Comparison of ENCODE assay signal across 8 mouse cellular contexts in genomic region chr9:62678550-62679155, GRCm38 (mm10). TPM values are rescaled to one million over a fixed set of nuclear protein-coding genes. Genes with fewer than 3 reads are reported as not detected.
DNase-seq lines count a peak whose midpoint lies in the region; ATAC-seq and TF ChIP-seq lines count a peak whose summit lies in the region.

No protein-coding gene starts in this region.

- no peak for TF ChIP-seq CTCF in liver, postnatal 0 days (IDR thresholded peaks at IDR 0.05; ENCODE audit: low read depth)

- H3K9me3 ChIP-seq in megakaryocyte, embryonic 14.5 days, result no peaks in the 10 kb centered on the region
- H3K9me3 ChIP-seq in hindbrain, embryonic 11.5 days (ENCODE audit: control insufficient read depth, low read length), result no peaks in the 10 kb centered on the region
- H3K9me3 ChIP-seq in liver, postnatal 0 days (ENCODE audit: low read length), result no peaks in the 10 kb centered on the region

- H3K9ac ChIP-seq in hindbrain, embryonic 11.5 days (ENCODE audit: low read depth, low read length), result no peak overlapping the region
- no peak overlapping the region for H3K9ac ChIP-seq in liver, postnatal 0 days (replicated peaks)

- H3K36me3 ChIP-seq in megakaryocyte, embryonic 14.5 days (replicated peaks; ENCODE audit: low read length), result no peaks in the 10 kb centered on the region
- H3K36me3 ChIP-seq in hindbrain, embryonic 11.5 days (ENCODE audit: control insufficient read depth, insufficient read depth, low read length), result no peaks in the 10 kb centered on the region
- no peaks in the 10 kb centered on the region for H3K36me3 ChIP-seq in liver, postnatal 0 days (replicated peaks; ENCODE audit: insufficient read depth, low read length)

- 4% methylated on average over 22 of the region's 22 CpGs for whole genome bisulfite sequencing in hindbrain, embryonic 11.5 days
- WGBS in liver, postnatal 0 days (ENCODE audit: insufficient replicate concordance), result 14% methylated on average over 22 of the region's 22 CpGs

- ATAC-seq in megakaryocyte, adult 5-6 weeks (ENCODE audit: poor library complexity, severe bottlenecking), result no peak
- ATAC-seq in hindbrain, embryonic 11.5 days (ENCODE audit: low FRiP score), result no peak
- ATAC-seq in liver, postnatal 0 days, result no peak

- no peak for TF ChIP-seq EP300 in liver, postnatal 0 days (IDR thresholded peaks at IDR 0.05; ENCODE audit: low read depth)

- peak overlapping the region; percentile 58 for H3K4me2 ChIP-seq in hindbrain, embryonic 11.5 days (replicated peaks; ENCODE audit: low read depth, low read length)
- H3K4me2 ChIP-seq in liver, postnatal 0 days (ENCODE audit: low read depth, low read length), result peak overlapping the region; percentile 56

- H3K4me1 ChIP-seq in megakaryocyte, embryonic 14.5 days, result peaks cover 29% of the 10 kb centered on the region
- H3K4me1 ChIP-seq in hindbrain, embryonic 11.5 days (replicated peaks; ENCODE audit: control insufficient read depth, insufficient read depth, low read length), result peaks cover 3% of the 10 kb centered on the region
- 0 out of 2 replicates have a peak, but pooled peaks cover 4% of the 10 kb centered on the region for H3K4me1 ChIP-seq in liver, postnatal 0 days (ENCODE audit: insufficient read depth)

- peaks cover 82% of the 10 kb centered on the region for H3K27me3 ChIP-seq in megakaryocyte, embryonic 14.5 days (replicated peaks)
- H3K27me3 ChIP-seq in hindbrain, embryonic 11.5 days (ENCODE audit: control insufficient read depth, insufficient read depth, low read length), result peaks cover 28% of the 10 kb centered on the region
- peaks cover 27% of the 10 kb centered on the region for H3K27me3 ChIP-seq in liver, postnatal 0 days (ENCODE audit: insufficient read depth, low read length)

- H3K27ac ChIP-seq in hindbrain, embryonic 11.5 days (ENCODE audit: low read depth, low read length), result no peak overlapping the region
- no peak overlapping the region for H3K27ac ChIP-seq in liver, postnatal 0 days (ENCODE audit: low read depth)

- peak; percentile 7 for DNase-seq in adrenal gland, adult 2 months
- DNase-seq in adrenal gland, postnatal 4 days (ENCODE audit: low spot score in 2 of 2), result no peak
- peak; percentile 48 for DNase-seq in hindbrain, embryonic 11.5 days (ENCODE audit: low spot score)
- no peak for DNase-seq in liver, postnatal 0 days
- DNase-seq in cerebellum, adult 9-11 months, result no peak
- no peak for DNase-seq in cerebellum, postnatal 25 days

- peak overlapping the region; percentile 90 for H3K4me3 ChIP-seq in megakaryocyte, embryonic 14.5 days (replicated peaks)
- peak overlapping the region; percentile 35 for H3K4me3 ChIP-seq in hindbrain, embryonic 11.5 days (ENCODE audit: low read depth, low read length)
- peak overlapping the region; percentile 32; the same call in 1 of the 2 replicates for H3K4me3 ChIP-seq in liver, postnatal 0 days (ENCODE audit: low read depth, low read length)

RNA-seq across cellular contexts. Expression of gene Itga11, which starts 1.0 kb away (rescaled TPM):
- 1 to 10 TPM; 1.9 to 3.5 TPM for total RNA-seq in adrenal gland, adult 2 months (2021)
- polyA plus RNA-seq in adrenal gland, adult 2 months (2012; rRNA removed), result 1.3 and 1.5 TPM in 2 replicates
- total RNA-seq in adrenal gland, postnatal 4 days (2021), result 1 to 10 TPM; 2.3 to 2.9 TPM
- polyA plus RNA-seq in megakaryocyte, embryonic 14.5 days (2012; ENCODE audit: insufficient read depth, low replicate concordance), result 0.65 and 2.7 TPM in 2 replicates
- 0.07 TPM in 1 of 2 replicates, not detected in the other for total RNA-seq in megakaryocyte, adult 5-6 weeks (2015)
- total RNA-seq in megakaryocyte, adult 5-6 weeks (2017), result 0.08 TPM in 1 of 2 replicates, not detected in the other
- polyA plus RNA-seq in hindbrain, embryonic 11.5 days (2014; fragmentation: Nextera tagmentation; extraction: Ambion mirVana), result 2.9 and 3.0 TPM in 2 replicates
- 0.05 and 0.07 TPM in 2 replicates for polyA plus RNA-seq in liver, postnatal 0 days (2015; fragmentation: Nextera tagmentation; extraction: Ambion mirVana)

Comparison
In these comparisons a context has a peak if more than half of its experiments do, and no peak if none do; other contexts are left out.
1. DNase-seq: peak in adrenal gland, adult 2 months (single experiment) and hindbrain, embryonic 11.5 days (single experiment); none in adrenal gland, postnatal 4 days (0 of 2), liver, postnatal 0 days (single experiment), cerebellum, adult 9-11 months (single experiment) and cerebellum, postnatal 25 days (0 of 2).
2. H3K4me3 ChIP-seq: peak in every context shown above with its lines; median percentile 90 in megakaryocyte, embryonic 14.5 days; 35 in hindbrain, embryonic 11.5 days; 32 in liver, postnatal 0 days.